Mouse (Mus musculus) thymus, postnatal 14 days (tissue): ENCODE measurements around the gene Rnf39.

Source experiments
- DNase-seq: peaks from one replicate; pipeline ENCODE4 v3.0.0; 2021

The Rnf39 gene

DNA sequence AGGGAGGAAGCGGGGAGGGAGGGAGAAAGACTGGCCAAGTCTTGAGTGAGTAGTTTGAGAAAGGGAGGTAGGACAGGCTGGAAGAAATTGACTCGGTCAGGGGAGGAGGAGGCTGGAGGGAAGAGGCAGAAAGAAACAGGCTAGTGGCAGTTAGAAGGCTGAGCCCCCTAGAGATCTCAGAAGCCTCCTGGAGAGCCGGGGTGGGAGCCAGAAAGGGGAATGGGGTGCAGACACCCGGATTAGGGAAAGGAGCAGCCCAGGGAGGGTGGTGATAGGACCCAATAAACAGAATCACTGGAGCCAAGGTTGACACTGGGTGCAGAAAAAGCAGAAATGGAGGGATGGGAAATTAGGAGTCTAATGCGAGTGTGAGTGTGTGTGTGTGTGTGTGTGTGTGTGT, 973 bp downstream of the Rnf39 start:
- no peak for DNase-seq

DNA sequence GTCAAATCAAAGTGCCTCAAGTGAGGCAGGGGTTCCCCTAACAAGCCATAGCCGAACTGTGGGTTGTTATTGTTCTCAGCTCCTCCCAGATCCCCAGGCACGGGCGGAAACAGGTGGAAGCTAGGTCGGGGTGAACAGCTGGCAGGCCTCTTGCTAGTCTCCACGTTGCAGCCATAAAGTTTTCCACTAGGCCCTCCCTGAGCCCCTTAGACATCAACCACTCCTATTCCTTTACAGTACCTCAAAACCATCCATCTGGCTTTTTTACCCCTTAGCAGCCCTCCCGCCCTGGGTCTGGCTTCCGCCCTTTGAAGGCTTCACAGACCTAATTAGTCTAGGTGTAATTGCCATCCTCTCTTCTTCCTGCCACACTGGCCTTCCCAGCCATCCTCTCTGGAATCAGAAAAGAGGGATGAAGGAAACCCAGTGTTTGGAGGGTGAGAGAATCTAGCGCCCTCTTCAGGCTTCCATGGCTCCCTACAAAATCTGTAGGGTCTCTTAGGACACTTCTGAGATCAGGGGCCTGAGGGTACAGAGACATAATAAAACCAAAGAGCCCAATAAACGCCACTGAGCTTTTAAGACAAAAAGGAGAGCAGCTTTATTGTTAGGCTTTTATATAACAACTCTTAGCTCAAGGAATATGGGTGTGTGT, 1.5 kb downstream of the Rnf39 start:
- peak; percentile 77 for DNase-seq

DNA sequence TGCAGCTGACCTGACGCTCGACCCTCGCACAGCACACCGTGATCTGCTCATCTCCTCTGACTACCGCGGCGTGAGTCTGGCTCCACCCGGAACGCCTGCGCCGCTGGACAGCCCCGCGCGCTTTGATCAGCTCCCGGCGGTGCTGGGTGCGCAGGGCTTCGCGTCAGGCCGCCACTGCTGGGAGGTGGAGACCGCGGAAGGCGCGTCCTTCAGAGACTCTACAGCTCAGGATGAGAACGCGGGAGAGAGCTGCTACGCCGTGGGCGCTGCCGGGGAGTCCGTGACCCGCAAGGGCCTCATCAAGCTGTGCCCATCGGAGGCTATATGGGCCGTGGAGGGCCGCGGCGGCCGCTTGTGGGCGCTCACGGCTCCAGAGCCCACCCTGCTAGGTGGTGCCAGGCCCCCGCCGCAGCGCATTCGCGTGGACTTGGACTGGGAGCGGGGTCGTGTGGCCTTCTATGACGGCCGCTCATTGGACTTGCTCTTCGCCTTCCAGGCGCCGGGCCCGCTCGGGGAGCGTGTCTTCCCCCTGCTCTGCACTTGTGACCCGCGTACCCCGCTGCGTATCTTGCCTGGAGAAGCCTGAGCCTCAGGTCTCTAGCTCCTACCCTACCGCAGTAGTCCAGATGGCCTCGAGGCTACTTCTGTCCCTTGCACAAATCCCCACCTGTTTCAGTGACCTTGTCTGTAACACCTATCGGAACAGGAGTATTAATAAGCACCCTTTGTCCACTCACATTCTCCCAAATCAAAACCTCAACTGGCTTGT, 4.5 kb downstream of the Rnf39 start:
- peak; percentile 47 for DNase-seq

DNA sequence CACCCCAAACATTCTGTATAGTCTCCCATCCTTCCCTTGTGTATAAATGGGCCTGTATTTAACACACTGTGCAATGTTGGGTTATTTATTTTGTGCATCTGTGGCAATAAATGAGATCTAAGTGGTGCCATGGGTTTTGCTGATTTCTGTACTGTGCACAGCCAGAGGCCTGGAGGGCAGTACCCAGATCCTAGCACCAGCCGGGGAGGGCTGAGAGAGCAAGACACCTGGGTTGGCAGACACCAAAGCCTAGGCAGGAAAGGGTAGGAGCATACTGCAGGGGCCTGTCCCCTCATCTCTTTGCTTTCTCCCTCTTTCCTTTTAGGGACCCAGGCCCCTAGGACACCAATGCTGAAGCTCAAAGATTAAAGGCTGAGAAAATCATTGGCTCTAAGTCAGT, 5.6 kb downstream of the Rnf39 start:
- no peak for DNase-seq

DNA sequence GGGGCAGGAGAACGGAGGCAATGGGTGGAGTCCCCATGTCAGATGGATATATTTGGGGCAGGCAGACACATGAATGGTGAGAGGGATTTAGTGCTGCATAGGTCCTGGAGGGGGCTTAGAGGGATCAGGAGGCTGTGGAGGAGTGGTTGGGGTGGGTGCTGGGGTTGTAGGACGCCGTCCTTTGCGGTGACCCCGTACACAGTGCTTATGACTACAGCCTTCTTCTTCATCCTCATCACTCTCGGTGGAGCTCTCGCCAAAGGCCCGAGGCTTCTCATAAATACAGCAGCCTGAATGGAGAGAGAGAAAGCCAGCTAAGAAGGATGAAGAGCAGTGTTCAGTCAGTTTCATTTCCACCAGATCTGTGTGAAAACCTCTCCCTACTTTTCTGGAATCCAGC, 6.5 kb downstream of the Rnf39 start:
- no peak for DNase-seq

DNA sequence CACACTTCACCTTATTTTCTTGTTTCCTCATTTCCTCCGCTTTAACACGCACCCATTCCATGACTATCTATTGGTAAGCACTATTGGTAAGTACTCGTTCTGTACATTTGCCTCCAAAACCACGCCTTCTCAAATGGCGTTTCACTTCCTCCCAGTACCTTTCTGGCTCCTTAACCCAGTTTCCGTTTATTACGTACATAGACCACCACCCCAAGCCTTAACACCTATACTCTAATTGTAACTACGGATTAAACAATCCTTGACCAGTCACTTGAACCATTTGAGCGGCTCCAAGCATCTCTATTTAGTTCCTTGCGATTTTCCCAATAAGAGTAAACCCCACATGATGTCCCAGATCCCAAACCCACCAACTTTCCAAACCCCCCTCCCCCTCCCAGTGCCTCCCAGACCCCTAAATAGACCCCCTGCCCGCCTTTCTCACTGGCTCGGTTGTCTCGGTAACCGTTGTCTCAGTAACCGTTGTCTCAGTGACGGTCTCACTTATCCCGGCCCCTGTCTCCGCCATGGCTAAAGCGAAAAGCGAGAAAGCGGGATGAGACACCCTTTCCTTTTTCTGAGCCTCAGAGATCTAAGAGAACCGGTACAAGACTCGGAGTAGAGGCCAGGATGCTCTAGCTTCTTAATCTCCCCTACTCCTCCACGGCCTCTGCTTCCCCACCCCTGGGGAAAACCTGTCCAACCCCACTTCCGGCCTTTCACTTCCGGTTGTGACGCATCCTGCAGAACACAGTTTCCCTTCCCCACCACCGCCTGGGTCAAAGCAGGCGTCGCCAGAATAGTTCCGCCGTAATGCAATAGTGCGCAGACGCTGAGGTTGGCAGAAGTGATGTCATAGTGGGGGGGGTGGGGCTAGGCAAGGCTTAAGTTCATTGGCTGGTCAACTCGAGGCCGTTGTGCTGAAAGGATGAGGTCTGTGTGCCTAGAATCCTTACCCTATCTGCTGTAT, 8.5 kb downstream of the Rnf39 start, which contains the start of gene Ppp1r11:
TSS of gene Ppp1r11 (minus strand) at position 761 of the 967 bp plus-strand sequence.
- DNase-seq: peak; percentile 95

DNA sequence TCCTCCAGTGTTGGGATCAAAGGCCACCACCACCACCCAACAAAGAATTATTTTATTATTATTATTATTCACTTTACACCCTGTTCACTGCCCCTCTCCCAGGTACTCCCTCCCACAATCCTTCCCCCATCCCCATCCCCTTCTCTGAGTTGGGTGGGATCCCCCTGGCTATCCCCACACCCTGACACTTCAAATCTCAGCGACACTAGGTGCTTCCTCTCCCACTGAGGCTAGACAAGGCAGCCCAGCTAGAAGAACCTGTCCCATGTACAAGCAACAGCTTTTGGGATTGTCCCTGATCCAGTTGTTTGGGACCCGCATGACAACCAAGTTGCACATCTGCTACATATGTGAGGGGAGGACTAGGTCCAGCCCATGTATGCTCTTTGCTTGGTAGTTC, 9.9 kb downstream of the Rnf39 start:
- no peak for DNase-seq

DNA sequence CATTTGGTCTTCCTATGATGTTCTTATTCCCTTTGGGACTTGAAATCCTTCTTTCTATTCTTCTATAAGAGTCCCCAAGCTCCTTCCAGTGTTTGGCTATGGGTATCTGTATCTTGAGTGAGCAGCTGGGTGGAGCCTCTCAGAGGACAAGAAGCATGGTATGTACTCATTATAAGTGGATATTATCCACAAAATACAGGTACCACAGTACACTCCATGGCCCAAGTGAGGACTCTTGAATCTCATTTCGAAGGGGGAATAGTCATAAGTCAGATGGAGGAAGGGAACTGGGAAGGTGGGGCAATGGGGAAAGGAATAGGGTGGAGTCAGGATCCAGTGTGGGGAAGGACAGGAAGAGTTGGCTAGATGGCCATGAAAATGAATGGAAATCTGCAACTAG, 10.3 kb downstream of the Rnf39 start:
- DNase-seq: no peak

DNA sequence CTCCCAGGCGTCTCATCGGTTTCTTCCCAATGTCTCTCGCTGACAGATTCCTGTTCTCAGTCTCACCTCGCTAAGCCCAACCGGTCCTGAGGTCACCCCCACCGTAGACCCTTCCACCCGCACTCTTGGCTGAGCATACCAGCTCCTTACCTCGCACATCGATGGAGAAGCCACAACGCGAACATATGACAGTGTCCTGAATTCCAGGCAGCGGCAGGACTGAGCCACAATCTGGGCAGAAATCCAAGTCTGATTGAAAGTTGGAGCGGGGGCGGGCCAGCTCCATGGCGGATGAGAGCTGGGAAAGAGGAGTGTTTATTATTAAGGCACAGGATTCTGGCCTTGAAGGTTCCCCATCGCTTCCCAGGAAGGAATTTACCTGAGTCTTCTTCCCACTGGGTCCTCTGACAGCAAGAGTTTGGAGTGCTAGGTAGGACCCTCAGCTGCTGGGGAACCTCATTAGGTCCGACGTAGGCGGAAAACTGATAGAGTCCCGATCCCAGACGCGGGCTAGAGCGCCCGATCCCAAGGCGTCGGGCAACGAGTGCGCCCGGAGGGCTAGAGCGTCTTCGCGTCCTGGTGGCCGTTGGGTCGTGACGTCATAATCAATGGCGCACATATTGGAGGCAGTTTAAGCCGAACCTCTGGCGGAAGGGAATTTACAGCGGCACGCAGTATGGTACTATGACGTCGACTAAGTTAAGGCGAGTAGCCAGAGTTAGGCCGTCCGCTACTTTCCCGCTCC, 15.5 kb downstream of the Rnf39 start, which contains the start of the genes Znrd1 and Znrd1as:
TSS of gene Znrd1 (minus strand) at position 561 of the 745 bp plus-strand sequence.
TSS of gene Znrd1as (plus strand) at position 594 of the 745 bp plus-strand sequence.
- peak; percentile 91 for DNase-seq

DNA sequence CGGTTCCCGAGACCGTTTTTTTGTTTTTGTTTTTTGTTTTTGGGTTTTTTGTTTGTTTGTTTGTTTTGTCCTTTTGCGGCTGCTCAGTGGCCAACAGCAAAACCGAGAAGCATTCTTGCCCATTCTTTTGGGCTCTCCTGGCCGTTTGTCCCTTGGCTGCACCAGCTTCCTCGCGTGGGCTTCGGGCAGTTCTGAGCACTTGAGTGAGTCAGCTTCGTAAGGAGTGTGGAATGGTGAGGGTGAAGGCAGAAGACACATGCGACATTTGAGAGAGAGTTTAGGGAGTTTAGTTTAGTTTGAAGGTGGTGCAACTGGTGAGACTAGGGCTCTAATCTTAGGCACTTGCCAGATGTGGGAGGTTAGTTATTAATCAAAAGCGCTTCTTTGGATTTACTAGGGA, 16.2 kb downstream of the Rnf39 start:
- DNase-seq: no peak

DNA sequence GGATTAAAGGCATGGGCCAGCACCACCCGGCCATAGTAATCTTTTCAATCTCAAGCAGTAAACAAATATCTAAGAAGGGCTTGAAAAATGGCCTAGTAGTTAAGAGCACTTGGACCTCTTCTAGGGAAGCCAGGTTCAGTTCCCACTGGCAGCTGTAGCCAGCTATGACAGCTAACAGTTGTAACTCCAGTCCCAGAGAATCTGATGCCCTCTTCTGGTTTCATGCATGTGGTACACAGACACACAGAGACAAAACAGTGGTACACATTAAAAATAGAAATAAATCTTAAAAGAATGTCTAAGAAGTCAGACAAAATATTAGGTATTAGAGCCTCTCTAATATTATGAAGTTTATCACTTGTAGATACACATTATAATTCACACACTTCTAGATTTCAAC, 18.4 kb downstream of the Rnf39 start:
- no peak for DNase-seq

DNA sequence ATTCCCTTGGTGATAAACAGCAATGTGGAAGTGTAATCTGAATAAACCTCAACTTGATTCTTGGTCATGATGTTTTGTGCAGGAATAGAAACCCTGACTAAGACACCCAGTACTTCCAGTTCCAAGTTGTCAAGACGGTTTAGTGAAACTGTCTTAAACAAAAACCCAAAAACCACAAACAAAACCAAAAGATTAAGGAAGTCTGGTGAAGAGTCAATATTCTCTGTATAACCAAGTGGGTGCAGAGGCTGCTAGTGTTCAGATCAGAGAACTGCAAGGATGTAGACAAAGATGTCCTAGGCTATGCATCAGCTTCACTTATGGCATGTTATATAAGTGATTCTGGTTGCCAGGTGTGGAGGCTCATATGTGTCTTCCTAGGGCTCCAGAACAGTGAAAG, 24.2 kb downstream of the Rnf39 start:
- no peak for DNase-seq

DNA sequence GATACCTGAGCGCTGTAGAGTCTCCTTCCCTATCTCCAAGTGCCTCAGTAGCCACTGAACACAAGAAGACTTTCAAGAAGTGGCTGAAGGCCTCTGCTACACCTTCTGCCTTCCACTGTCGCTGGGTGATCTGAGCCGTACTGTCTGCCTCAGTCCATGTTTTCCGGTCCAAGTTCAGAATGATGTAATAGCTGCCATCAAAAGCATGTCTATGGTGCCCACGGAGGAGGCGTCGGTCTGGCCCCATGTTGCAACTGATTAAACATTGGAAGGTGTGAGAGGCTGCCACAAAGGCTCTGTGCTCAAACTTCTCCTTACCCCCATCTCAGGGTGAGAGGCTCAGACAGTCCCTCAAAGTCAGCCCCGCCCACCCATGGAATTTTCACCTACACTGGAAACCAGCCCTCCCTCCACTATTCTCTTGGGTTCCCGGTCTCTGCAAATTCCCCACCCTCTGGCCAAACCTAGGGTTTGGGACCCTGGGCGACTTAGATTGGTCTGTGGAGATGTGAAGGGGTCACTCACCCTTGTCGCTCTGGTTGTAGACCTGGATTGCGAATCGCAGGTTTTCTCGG, 27.7 kb downstream of the Rnf39 start:
- DNase-seq: no peak

DNA sequence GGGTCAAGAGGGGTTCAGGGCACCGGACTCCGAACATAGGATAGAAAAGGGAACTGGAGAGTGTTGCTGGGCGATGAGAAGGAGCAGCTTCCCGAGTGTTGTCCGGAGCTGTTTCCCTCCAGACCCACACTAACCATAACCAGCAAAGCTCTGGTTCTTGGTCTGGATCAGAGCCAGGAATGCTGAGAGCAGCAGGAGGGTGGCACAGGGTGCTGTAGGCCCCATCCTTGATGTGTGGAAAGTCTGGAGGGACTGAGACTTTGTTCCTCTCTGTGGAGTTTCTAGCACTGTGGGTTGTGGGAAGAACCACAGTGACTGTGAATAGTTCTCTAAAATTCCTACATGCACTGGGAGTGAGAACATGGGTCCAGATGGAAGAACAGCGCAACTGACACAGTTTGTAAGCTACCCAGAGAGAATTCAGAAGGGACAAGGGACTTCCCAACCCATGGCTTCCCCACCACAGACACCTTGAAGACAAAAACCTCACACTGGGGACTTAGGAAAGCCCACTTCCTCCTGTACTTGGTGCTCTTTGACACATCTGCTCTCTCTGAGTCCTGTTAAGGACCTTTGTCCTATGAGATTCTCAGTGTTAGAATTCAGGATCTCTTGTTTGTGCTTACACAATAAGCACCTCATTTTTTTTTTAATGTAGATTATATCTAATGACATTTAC, 28.6 kb downstream of the Rnf39 start:
- DNase-seq: no peak

DNA sequence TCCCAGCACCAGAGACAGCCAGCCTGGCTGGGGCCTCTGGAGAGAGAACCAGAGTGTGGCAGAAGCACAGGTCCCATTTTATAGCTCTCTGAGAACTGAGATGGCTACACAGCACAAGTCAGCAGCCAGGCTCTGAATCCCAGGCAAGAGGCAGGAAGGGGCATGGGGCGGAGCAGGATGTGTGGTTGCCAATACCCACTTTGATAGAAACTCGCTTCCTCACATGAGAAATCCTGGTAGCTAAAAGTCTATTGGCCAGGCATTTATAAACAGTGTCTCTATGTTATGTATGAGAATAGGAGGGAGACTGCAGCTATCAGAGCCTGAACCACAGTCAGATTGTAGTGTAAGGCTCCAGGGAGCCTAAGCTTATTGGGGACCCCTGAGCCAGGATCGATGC, 30.1 kb downstream of the Rnf39 start:
- peak; percentile 43 for DNase-seq

DNA sequence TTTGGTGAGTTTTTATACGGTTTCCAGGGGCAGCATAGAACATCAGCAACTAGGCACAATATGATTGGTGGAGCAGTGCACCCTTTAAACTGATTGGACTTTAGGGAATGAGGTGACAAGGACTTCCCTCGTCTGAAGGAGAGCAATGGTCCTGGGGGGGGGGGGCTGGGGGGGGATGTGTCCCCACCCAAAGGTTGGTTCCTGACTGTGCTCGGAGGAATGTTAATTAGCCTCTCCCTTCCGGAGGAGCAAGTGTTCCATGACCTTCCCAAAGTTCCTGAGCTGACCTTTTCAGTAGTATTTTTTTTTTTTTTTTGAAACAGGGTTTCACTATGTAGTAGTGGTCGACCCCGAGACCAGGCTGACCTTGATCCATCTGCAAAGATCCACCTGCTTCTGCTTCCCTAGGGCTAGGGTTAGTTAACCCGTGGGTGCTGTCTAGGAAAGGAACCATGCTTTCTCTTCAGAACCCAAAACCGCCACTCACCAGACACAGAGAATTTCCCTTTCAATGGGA, 30.6 kb downstream of the Rnf39 start:
- DNase-seq: no peak

DNA sequence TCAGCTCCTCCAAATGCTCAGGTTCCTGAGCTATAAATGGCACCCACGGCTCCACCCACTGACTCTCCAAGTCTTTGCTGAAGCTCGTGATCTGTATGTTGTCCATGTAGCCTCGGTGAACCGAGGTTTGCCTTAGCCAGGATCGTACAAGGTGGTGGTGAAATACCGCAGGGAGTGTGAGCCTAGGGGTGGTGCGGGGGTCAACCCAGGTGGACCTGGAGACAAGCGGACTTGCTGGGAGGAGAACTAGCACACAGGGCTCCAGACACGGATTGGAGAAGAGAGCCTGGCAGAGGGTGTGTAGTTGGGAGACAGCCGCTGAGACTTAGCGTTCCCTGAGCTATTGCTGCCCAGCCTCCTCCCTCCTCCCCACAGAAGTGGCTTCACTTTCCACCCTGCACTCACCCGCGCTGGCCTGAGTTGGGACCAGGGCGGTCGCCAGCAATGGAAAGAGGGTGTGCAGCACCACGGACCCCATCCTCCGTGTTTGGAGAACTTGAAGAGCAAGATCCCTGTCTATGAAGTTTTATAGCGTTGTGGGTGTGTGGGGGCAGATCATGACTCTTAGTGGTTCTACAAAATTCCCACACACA, 38.6 kb downstream of the Rnf39 start, which contains the start of gene 2410137M14Rik:
TSS of gene 2410137M14Rik (minus strand) at position 17 of the 593 bp plus-strand sequence.
- no peak for DNase-seq

DNA sequence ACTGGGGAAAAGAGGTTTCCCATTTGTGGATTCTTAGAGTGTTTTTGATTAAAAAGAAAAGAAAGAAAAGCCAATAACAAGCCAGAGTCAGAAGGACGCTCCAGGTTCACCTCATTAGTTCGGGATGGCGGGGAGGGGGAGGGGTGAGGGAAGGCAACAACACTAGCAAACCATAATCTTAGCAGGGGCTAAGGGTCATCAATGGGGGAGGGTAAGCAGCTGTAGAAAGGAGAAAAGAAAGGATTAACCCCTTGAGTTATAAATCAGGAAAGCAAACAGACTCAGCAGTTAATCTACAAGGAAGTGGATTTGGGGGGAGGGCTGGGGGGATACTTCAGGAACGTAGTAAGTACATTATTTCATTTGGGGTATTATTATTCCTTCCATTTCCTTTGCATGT, 39.1 kb downstream of the Rnf39 start:
- no peak for DNase-seq

DNA sequence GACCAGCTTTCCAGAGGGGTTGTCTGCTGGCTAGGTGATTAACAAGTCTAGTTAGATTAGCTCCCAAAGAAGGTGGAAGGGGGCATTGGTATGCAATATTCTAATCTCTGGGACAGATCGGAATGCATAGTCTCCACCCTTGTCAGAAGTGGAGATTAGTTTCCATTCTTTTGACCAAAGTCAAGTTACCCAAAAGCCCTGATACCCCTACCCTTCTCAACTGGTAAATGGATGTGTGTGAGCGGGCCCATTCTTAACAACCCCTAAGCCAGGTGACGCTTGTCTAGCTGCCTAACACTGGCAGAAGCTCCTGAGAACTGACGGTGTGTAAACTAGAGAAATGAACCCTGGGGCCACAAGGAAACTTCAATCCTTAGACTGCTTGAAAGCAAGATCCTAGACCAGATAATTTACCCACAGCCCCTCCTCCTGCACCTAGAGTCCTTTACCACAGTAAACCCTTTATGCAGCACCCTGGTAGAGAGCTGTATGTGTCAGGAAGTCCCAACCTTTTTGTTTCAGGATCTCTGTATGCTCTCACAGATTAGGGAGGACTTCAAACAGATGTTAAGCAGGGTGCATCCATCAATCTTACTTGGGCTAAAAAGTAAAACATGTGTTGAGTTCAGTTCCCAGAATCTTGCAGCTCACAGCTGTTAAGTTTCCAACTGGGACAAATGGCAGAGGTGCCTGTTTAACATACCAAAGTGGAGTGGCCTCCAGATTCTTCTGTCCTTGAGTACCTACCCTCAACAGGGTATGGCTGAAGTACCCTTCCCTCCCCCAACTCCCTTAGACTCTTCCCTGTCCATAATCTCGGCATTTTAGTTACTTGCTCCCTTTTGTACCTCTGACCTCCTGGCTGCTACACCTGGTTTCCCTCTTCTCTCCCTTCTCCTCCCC, 39.8 kb downstream of the Rnf39 start:
- no peak for DNase-seq

DNA sequence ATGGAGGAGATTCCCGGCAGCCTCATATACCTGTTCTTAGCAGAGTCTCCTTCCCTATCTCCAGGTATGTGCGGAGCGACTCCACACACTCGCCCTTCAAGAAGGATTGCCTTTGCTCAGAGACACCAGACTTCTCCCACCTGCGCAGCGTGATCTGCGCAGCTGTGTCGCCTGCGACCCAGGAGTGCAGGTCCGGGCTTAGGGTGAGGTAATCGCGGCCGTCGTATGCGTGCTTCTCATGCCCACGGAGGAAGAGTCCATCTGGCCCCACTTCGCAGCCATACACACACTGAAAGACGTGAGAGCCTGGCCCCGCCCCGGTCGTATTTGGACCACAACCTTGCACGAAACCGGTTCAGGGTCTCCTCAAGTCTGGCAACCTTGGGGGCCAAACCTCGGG, 45.8 kb downstream of the Rnf39 start:
- no peak for DNase-seq
